Mouse (Mus musculus): ENCODE results near the gene Eef1akmt4.
"Not testable (repeated sequence)": the region's sequence is repeated elsewhere in the genome, so short reads cannot be mapped to it uniquely, and the experiment has no call there.

The Eef1akmt4 gene

GRCm38 (mm10) chr16:20623211-20623610 is 11.8 kb downstream of the Eef1akmt4 start:
- no peak for DNase-seq (ENCODE audit: low spot score in 2 of 2)

DNA sequence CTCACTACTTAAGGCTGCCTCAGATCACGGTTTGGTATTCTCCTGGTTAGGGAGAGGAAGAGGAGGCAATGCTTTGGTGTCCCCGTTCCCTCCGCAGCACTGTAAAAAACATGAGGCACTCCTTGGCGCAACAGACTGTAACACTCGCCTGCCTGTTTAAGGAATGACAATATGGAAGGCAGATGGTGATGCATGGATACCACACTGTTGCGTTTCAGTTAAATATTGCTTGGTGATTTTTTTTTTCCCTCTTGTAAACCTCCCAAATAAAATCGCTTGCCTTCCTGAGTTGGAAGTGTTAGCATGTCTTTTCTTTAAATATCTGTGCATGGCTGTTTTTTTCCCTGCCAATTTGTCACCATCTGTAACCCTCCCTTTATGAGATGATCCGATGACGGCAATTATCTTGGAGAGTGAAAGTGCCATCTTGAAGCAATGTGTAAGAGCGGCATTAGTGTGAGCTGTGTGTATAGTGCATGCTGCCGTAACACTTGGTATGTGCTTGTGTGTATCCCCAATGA is 17.5 kb downstream of the Eef1akmt4 start:
- DNase-seq (ENCODE audit: low spot score in 2 of 2), result no peak

DNA sequence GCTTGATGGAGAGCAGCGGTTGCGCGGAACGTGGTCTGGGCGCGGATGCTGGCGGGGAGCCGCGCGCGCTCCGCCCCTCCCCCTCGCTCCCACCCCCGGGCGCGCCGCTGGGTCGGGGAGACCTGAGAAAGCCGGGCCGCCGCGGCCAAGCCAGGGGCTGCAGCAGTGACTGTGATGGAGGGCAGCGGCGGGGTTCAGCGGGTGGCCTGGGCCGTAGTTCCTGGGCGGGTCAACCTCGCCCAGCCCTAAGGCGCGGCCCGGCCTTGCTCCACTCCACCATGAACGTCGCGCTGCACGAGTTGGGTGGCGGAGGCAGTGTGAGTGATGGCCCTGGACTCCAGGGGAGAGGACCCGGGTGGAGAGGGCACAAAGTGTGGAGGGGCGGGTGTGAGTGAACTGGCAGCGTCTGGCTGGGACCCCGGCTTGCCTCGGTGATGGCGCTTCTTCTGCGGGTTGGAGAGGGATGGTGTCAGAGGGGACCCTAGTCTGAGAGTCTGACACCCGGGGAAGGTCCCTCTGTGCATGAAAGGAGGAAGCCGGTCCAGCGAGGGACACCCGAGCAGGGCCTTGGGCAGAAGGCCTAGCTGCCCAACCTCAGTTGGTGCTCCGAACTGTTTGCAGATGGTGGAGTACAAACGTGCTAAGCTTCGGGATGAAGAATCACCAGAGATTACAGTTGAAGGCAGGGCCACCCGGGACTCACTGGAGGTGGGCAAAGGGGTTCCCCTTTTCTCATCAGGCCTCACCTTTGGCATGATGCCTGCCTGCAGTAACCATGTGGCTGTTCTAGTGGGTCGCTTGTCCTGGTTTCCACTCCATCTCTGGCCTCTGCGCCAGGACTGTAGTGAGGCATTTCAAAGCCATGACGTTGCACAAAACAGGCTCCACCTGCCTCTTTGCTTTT is 18.6 kb downstream of the Eef1akmt4 start, which contains the start of gene Ece2:
Gene Ece2, plus strand, starts transcription at position 98 of the 904 bp plus-strand sequence.
- DNase-seq (ENCODE audit: low spot score in 2 of 2), result no peak

GRCm38 (mm10) chr16:20637410-20637809 is 26.0 kb downstream of the Eef1akmt4 start:
- DNase-seq (ENCODE audit: low spot score in 2 of 2), result no peak

DNA sequence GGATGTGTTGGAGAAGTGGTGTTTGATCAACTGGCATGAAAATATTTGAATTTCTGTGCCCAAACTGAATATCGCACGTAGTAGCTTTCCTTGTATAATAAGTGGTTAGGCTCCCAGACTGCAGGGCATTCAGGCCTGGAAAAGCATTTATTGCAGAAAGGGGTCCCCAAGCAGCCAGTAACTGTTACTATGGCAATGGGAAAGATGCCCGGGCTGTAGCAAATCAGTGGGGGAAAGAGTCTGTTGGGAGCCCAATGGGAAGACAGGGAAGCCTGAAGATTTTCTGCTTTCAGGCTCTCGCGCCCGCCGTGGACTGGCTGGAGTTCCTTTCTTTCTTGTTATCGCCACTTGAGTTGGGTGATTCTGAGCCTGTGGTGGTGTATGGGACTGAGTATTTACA is 27.0 kb downstream of the Eef1akmt4 start:
- no peak for DNase-seq (ENCODE audit: low spot score in 2 of 2)

DNA sequence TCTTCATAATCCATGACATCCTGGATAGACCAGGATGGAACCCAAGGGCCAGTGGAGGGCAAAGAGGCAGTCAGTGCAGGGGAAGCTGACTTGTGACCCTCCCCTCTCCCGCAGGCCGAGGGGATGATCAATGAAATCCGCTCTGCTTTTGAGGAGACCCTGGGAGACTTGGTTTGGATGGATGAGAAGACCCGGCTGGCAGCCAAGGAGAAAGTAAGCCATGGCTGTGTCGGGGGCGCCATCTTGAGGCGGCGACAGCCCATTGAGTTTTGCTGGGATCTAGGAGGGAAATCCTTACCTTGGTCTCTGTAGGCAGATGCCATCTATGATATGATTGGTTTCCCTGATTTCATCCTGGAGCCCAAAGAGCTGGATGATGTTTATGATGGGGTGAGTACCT is 30.8 kb downstream of the Eef1akmt4 start:
- DNase-seq (ENCODE audit: low spot score in 2 of 2), result peak; percentile 28 to 46

GRCm38 (mm10) chr16:20643911-20644310 is 32.5 kb downstream of the Eef1akmt4 start:
- DNase-seq (ENCODE audit: low spot score in 2 of 2), result no peak

DNA sequence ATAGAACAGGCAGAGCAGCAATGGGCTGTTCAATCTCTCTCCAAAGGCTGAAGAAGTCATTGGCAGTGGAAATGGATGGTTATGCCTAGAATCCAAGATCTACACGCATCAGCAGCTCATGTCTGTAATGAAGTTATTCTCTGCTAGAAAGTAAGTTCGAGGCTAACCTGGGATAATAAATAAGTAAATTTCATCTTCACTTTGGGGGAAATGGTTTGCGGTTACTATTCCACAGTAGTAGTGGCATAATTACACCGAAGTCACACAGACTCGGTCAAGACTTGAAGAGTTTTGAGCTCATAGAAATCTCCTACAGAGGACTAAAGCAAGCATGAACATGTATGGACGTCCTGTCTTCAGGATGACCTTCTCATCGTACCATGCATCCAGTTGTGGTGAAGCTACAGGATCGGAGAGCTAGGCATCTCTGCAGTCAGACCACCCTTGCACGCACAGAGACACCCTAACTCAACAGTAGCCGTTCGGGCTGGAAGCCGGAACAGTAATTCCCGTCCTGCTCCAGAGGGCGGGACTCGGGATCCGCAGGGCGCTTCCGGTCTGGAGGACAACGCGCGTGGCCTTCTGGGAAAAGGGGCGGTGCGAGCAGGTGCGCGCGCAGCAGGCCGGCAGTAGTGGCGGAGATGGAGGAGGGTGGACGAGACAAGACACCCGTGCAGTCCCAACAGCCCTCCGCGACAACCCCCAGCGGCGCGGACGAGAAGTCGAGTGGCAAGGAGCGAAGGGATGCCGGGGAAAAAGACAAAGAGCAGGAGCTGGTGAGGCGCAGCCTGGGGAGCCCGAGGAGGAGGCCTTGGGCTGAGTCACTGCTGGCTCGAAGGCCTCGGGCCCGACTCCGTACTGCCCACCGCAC is 39.9 kb downstream of the Eef1akmt4 start, which contains the start of gene Psmd2:
Gene Psmd2, plus strand, starts transcription at position 577 of the 871 bp plus-strand sequence.
- peak; percentile 96 to 97 for DNase-seq (ENCODE audit: low spot score in 2 of 2)

DNA sequence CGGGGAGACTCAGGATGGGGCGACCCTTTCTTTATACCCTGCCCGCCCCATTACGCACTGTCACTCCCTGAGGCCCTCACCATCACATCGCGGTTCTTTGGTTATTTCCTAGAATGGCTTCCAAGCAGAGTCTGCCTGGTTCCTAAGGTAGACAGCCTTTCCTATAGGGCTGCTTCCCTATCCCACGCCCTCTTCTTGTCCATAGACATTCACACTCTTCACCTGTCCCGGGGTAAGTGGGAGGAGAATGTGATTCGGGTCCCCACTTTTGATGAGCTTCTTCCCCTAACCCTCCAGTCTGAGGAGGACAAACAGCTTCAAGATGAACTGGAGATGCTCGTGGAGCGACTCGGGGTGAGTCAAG is 40.5 kb downstream of the Eef1akmt4 start:
- no peak for DNase-seq (ENCODE audit: low spot score in 2 of 2)

DNA sequence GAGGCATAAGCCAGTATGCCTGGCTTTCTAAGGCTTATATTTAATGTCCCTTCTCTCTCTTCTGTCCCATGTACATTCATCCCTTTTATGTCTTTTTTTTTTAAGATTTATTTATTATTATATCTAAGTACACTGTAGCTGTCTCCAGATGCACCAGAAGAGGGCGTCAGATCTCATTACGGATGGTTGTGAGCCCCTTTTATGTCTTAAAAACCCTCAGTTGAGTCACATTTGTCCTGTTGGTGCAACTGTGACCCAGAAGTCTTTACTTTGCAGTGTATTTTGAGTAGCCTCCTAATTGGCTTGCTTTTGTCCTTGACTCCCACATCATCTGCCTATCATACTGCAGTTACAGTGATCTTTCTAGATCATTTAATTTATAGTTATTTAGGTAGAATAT is 41.9 kb downstream of the Eef1akmt4 start:
- no peak for DNase-seq (ENCODE audit: low spot score in 2 of 2)

DNA sequence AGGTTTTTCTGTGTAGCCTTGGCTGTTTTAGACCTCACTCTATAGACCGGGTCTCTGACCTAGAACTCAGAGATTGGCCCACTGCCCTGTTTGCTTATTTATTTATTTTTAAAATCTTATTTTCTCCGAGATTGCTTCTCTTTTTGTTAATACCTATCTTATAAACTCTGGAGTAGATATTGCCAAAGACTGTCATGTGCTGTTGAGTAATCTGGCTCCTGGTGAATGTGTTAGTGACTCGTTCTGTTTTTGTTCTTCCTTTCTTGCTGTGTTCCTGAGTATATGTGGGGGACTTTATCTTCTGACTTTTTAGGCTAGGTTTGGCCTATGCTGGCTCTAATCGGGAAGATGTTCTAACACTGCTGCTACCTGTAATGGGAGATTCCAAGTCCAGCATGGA is 46.3 kb downstream of the Eef1akmt4 start:
- no peak for DNase-seq (ENCODE audit: low spot score in 2 of 2)

- DNase-seq (ENCODE audit: low spot score in 2 of 2), result not testable (repeated sequence)
Measured at GRCm38 (mm10) chr16:20668013-20668412, 56.6 kb downstream of the Eef1akmt4 start, which contains the start of gene Eif4g1. TSS of gene Eif4g1 (plus strand) at chr16:20668313.
